Mouse (Mus musculus): ENCODE data around the gene 5031439G07Rik. TPM values are rescaled to one million over a fixed set of nuclear protein-coding genes. Genes with fewer than 3 reads are reported as not detected.
"Not testable (repeated sequence)": the region's sequence is repeated elsewhere in the genome, so short reads cannot be mapped to it uniquely, and the experiment has no call there.

The 5031439G07Rik gene
- polyA plus RNA-seq (2015; fragmentation: Nextera tagmentation; extraction: Ambion mirVana), result 1.5 and 1.8 TPM in 2 replicates

DNA sequence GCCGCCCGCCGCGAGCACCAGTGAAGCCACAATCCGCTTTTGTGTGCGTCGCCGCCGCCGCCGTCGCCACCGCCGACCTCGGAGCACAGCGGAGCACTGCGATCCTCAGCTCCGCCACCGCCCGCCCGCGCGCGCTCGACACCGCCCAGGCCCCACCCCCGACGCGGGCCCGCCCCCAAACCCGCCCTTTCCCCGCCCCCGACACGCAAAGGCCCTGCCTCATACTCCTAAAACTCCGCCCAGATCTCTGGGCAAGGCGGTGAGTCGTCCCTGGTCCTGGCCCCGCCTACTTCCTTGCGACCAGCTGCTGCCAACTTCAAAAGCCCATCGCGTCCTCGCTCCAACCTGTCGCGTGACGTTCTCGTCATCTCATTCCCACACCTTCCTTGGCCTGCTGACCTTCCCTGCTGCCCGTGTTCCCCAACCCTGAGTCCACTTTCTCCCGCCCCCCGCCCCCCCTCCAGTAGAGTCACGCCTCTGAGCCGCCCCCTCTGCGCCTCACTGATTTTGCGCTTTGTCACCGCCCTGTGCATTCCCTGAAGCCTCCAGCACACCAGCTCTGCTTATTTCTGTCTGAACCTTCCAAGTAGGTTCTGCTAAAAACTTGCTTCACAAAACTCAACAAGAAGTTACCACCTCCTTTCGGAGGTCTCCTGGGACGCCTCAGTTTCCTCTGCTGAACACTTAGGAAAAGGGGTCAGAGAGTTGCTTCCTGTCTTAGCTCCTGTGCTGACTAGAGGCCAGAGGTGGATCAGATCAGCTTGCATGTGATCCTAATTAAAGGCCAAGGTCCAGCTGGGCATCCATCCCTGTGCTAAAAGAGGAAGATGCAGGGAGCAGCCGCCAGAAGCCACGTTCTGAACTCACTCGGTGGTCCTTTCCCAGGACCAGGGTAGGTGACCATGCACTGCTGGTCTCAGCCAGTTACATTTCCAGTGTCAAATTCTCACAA lies at the start of gene 5031439G07Rik:
TSS of gene 5031439G07Rik (minus strand) at position 678 of the 952 bp plus-strand sequence.
- H3K9ac ChIP-seq (ENCODE audit: low read depth, low read length), result peak within 1 kb of the TSS; percentile 67
- no peaks in the 10 kb centered on the region for H3K9me3 ChIP-seq (replicated peaks; ENCODE audit: control insufficient read depth, low read length)
- H3K4me3 ChIP-seq (ENCODE audit: low read depth, low read length), result peak within 1 kb of the TSS; percentile 68
- H3K4me1 ChIP-seq (ENCODE audit: control insufficient read depth, low read depth, low read length), result peaks cover 11% of the 10 kb centered on the region
- WGBS (ENCODE audit: insufficient replicate concordance), result 2% methylated on average over 46 of the region's 59 CpGs
- peaks cover 18% of the 10 kb centered on the region for H3K27me3 ChIP-seq (ENCODE audit: control insufficient read depth, insufficient read depth, low read depth, low read length)
- H3K4me2 ChIP-seq (ENCODE audit: low read depth, low read length), result peak within 1 kb of the TSS; percentile 76
- no peak within 1 kb of the TSS for H3K27ac ChIP-seq (ENCODE audit: low read length)
- H3K36me3 ChIP-seq (ENCODE audit: control insufficient read depth, insufficient read depth), result no peaks in the 10 kb centered on the region
- peak; percentile 92 for ATAC-seq (ENCODE audit: low read depth)

GRCm38 (mm10) chr15:85037343-85037690 lies 49.0 kb upstream of the 5031439G07Rik start:
- Histone ChIP-seq H3K9ac (ENCODE audit: low read depth, low read length) (peak overlapping the region; percentile 73), H3K9me3 (replicated peaks; ENCODE audit: control insufficient read depth, low read length) (no peaks in the 10 kb centered on the region), H3K27me3 (ENCODE audit: control insufficient read depth, insufficient read depth, low read depth, low read length) (no peaks in the 10 kb centered on the region), H3K4me2 (ENCODE audit: low read depth, low read length) (peak overlapping the region; percentile 86), H3K27ac (ENCODE audit: low read length) (peak overlapping the region; percentile 8; the same call in 1 of the 2 replicates), H3K36me3 (ENCODE audit: control insufficient read depth, insufficient read depth) (no peaks in the 10 kb centered on the region), H3K4me1 (ENCODE audit: control insufficient read depth, low read depth, low read length) (peaks cover 11% of the 10 kb centered on the region), H3K4me3 (ENCODE audit: low read depth, low read length) (peak overlapping the region; percentile 74)
- no peak for ATAC-seq (ENCODE audit: low read depth)
- WGBS (ENCODE audit: insufficient replicate concordance), result 3% methylated on average over 8 of the region's 8 CpGs

- peak overlapping the region; percentile 74 for H3K4me3 ChIP-seq (ENCODE audit: low read depth, low read length)
- peak overlapping the region; percentile 86 for H3K4me2 ChIP-seq (ENCODE audit: low read depth, low read length)
- peaks cover 9% of the 10 kb centered on the region for H3K4me1 ChIP-seq (ENCODE audit: control insufficient read depth, low read depth, low read length)
- H3K27ac ChIP-seq (ENCODE audit: low read length), result peak overlapping the region; percentile 66
- peak; percentile 95 for ATAC-seq (ENCODE audit: low read depth)
- H3K9me3 ChIP-seq (replicated peaks; ENCODE audit: control insufficient read depth, low read length), result no peaks in the 10 kb centered on the region
- no peaks in the 10 kb centered on the region for H3K27me3 ChIP-seq (ENCODE audit: control insufficient read depth, insufficient read depth, low read depth, low read length)
- H3K36me3 ChIP-seq (ENCODE audit: control insufficient read depth, insufficient read depth), result no peaks in the 10 kb centered on the region
- under 1% methylated on average over 54 of the region's 75 CpGs for WGBS (ENCODE audit: insufficient replicate concordance)
- H3K9ac ChIP-seq (ENCODE audit: low read depth, low read length), result peak overlapping the region; percentile 73
These were observed 48.4 kb upstream of the 5031439G07Rik start for GRCm38 (mm10) chr15:85036566-85037342.

GRCm38 (mm10) chr15:85033916-85034315 lies 45.6 kb upstream of the 5031439G07Rik start:
- not testable (repeated sequence) for H3K36me3 ChIP-seq (ENCODE audit: control insufficient read depth, insufficient read depth); H3K4me2 ChIP-seq (ENCODE audit: low read depth, low read length); H3K9ac ChIP-seq (ENCODE audit: low read depth, low read length); ATAC-seq (ENCODE audit: low read depth); H3K4me1 ChIP-seq (ENCODE audit: control insufficient read depth, low read depth, low read length); H3K27me3 ChIP-seq (ENCODE audit: control insufficient read depth, insufficient read depth, low read depth, low read length); H3K4me3 ChIP-seq (ENCODE audit: low read depth, low read length); H3K9me3 ChIP-seq (replicated peaks; ENCODE audit: control insufficient read depth, low read length); H3K27ac ChIP-seq (ENCODE audit: low read length)
- 55% methylated on average over 7 of the region's 7 CpGs for WGBS (ENCODE audit: insufficient replicate concordance)

GRCm38 (mm10) chr15:85031866-85032265 lies 43.5 kb upstream of the 5031439G07Rik start:
- H3K9me3 ChIP-seq (replicated peaks; ENCODE audit: control insufficient read depth, low read length), result no peaks in the 10 kb centered on the region
- no peak overlapping the region for H3K27ac ChIP-seq (ENCODE audit: low read length)
- peaks cover 6% of the 10 kb centered on the region for H3K4me1 ChIP-seq (ENCODE audit: control insufficient read depth, low read depth, low read length)
- ATAC-seq (ENCODE audit: low read depth), result no peak
- H3K9ac ChIP-seq (ENCODE audit: low read depth, low read length), result no peak overlapping the region
- no peaks in the 10 kb centered on the region for H3K36me3 ChIP-seq (ENCODE audit: control insufficient read depth, insufficient read depth)
- H3K4me2 ChIP-seq (ENCODE audit: low read depth, low read length), result no peak overlapping the region
- 50% methylated on average over 3 of the region's 3 CpGs for WGBS (ENCODE audit: insufficient replicate concordance)
- H3K4me3 ChIP-seq (ENCODE audit: low read depth, low read length), result no peak overlapping the region
- H3K27me3 ChIP-seq (ENCODE audit: control insufficient read depth, insufficient read depth, low read depth, low read length), result no peaks in the 10 kb centered on the region

- not testable (repeated sequence) for H3K27ac ChIP-seq (ENCODE audit: low read length); H3K4me3 ChIP-seq (ENCODE audit: low read depth, low read length); H3K4me1 ChIP-seq (ENCODE audit: control insufficient read depth, low read depth, low read length); H3K9me3 ChIP-seq (replicated peaks; ENCODE audit: control insufficient read depth, low read length); H3K27me3 ChIP-seq (ENCODE audit: control insufficient read depth, insufficient read depth, low read depth, low read length); ATAC-seq (ENCODE audit: low read depth); H3K4me2 ChIP-seq (ENCODE audit: low read depth, low read length); H3K9ac ChIP-seq (ENCODE audit: low read depth, low read length); H3K36me3 ChIP-seq (ENCODE audit: control insufficient read depth, insufficient read depth)
- 28% methylated on average over 1 of the region's 1 CpGs for WGBS (ENCODE audit: insufficient replicate concordance)
These were observed 42.3 kb upstream of the 5031439G07Rik start for GRCm38 (mm10) chr15:85030643-85031042.

DNA sequence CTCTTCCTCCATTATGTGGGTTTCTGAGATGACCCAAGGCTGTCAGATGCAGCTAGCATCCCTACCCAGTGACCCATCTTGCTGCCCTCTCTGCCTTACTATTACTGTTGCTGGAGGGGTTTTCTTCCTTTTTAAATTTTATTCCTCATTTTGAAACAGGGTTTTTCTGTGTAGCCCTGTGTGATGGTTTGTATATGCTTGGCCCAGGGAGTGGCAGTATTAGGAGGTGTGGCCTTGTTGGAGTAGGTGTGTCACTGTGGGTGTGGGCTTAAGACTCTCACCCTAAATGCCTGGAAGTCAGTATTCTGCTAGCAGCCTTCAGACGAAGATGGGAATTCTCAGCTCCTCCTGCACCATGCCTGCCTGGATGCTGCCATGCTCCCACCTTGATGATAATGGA lies 40.3 kb upstream of the 5031439G07Rik start, which contains the start of gene Fam118a:
TSS of gene Fam118a (plus strand) at position 301 of the 400 bp plus-strand sequence.
- 37% methylated on average over 1 of the region's 1 CpGs for WGBS (ENCODE audit: insufficient replicate concordance)
- not testable (repeated sequence) for ATAC-seq (ENCODE audit: low read depth); H3K27me3 ChIP-seq (ENCODE audit: control insufficient read depth, insufficient read depth, low read depth, low read length); H3K4me3 ChIP-seq (ENCODE audit: low read depth, low read length); H3K4me2 ChIP-seq (ENCODE audit: low read depth, low read length); H3K4me1 ChIP-seq (ENCODE audit: control insufficient read depth, low read depth, low read length); H3K9me3 ChIP-seq (replicated peaks; ENCODE audit: control insufficient read depth, low read length); H3K27ac ChIP-seq (ENCODE audit: low read length); H3K36me3 ChIP-seq (ENCODE audit: control insufficient read depth, insufficient read depth); H3K9ac ChIP-seq (ENCODE audit: low read depth, low read length)

DNA sequence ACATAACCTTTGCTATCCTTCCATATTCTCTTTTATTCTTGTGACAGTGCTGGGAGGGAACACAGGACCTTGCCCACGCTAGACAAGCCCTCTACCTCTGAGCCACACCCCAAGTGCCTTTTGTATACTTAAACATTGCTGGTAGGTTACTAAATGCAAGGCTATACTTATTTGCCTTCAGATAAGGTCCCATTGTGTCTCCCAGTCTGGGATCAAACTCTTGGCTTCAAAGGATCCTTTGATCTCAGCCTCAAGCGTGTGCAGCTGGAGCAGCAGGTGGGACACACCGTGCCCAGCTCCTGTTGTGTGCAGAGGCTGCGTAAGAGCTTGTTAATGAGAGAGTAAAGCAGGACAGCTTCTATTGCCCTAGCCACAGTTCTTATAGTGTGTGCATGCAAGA lies 39.4 kb upstream of the 5031439G07Rik start:
- Histone ChIP-seq H3K27ac (ENCODE audit: low read length) (no peak overlapping the region), H3K36me3 (ENCODE audit: control insufficient read depth, insufficient read depth) (no peaks in the 10 kb centered on the region)
- 58% methylated on average over 4 of the region's 4 CpGs for WGBS (ENCODE audit: insufficient replicate concordance)

More for the DNA sequence above, 39.4 kb upstream of the 5031439G07Rik start:
- no peak overlapping the region for H3K9ac ChIP-seq (ENCODE audit: low read depth, low read length)
- no peak overlapping the region for H3K4me3 ChIP-seq (ENCODE audit: low read depth, low read length)
- no peak for ATAC-seq (ENCODE audit: low read depth)
- no peak overlapping the region for H3K4me2 ChIP-seq (ENCODE audit: low read depth, low read length)
- H3K27me3 ChIP-seq (ENCODE audit: control insufficient read depth, insufficient read depth, low read depth, low read length), result no peaks in the 10 kb centered on the region
- no peaks in the 10 kb centered on the region for H3K4me1 ChIP-seq (ENCODE audit: control insufficient read depth, low read depth, low read length)
- no peaks in the 10 kb centered on the region for H3K9me3 ChIP-seq (replicated peaks; ENCODE audit: control insufficient read depth, low read length)
